Mouse (Mus musculus): ENCODE measurements around the gene Fto. TPM values are rescaled to one million over a fixed set of nuclear protein-coding genes. Genes with fewer than 3 reads are reported as not detected.
A peak's percentile ranks its signal among the peaks of the same experiment; 100 is the strongest.

The Fto gene
- polyA plus RNA-seq, 1 experiment: 151 TPM

- Histone ChIP-seq H3K27me3 (ENCODE audit: control insufficient read depth, insufficient read depth, low read length) (no peaks in the 10 kb centered on the region), H3K4me1 (ENCODE audit: control insufficient read depth, insufficient read depth, low read length) (peaks cover 19% of the 10 kb centered on the region), H3K27ac (ENCODE audit: insufficient read depth, low read length) (no peak overlapping the region), H3K4me3 (replicated peaks; ENCODE audit: insufficient read depth, low read depth, low read length) (no peak overlapping the region)
- no peak for TF ChIP-seq CTCF (IDR thresholded peaks at IDR 0.05; ENCODE audit: borderline replicate concordance, insufficient read depth, low read depth, low read length)
- no peak for TF ChIP-seq POLR2A (IDR thresholded peaks at IDR 0.05; ENCODE audit: borderline replicate concordance, insufficient read depth, low read length)
- no peak for DNase-seq
- 49% methylated on average over 2 of the region's 2 CpGs for WGBS
Observed at GRCm38 (mm10) chr8:91528967-91529366, 215.6 kb downstream of the Fto start.

- 98% methylated on average over 5 of the region's 5 CpGs for WGBS
- peaks cover 20% of the 10 kb centered on the region for H3K4me1 ChIP-seq (ENCODE audit: control insufficient read depth, insufficient read depth, low read length)
- no peak overlapping the region for H3K4me3 ChIP-seq (replicated peaks; ENCODE audit: insufficient read depth, low read depth, low read length)
- no peak overlapping the region for H3K27ac ChIP-seq (ENCODE audit: insufficient read depth, low read length)
- no peak for DNase-seq
- TF ChIP-seq POLR2A (IDR thresholded peaks at IDR 0.05; ENCODE audit: borderline replicate concordance, insufficient read depth, low read length) (no peak), CTCF (IDR thresholded peaks at IDR 0.05; ENCODE audit: borderline replicate concordance, insufficient read depth, low read depth, low read length) (no peak)
- H3K27me3 ChIP-seq (ENCODE audit: control insufficient read depth, insufficient read depth, low read length): no peaks in the 10 kb centered on the region
Observed at GRCm38 (mm10) chr8:91529699-91530098, 216.4 kb downstream of the Fto start.

- TF ChIP-seq CTCF (IDR thresholded peaks at IDR 0.05; ENCODE audit: borderline replicate concordance, insufficient read depth, low read depth, low read length) (no peak), POLR2A (IDR thresholded peaks at IDR 0.05; ENCODE audit: borderline replicate concordance, insufficient read depth, low read length) (no peak)
- no peak for DNase-seq
- Histone ChIP-seq H3K27ac (ENCODE audit: insufficient read depth, low read length) (no peak overlapping the region), H3K27me3 (ENCODE audit: control insufficient read depth, insufficient read depth, low read length) (no peaks in the 10 kb centered on the region), H3K4me1 (ENCODE audit: control insufficient read depth, insufficient read depth, low read length) (peaks cover 20% of the 10 kb centered on the region), H3K4me3 (replicated peaks; ENCODE audit: insufficient read depth, low read depth, low read length) (no peak overlapping the region)
- 80% methylated on average over 8 of the region's 8 CpGs for WGBS
Observed at GRCm38 (mm10) chr8:91530656-91531055, 217.3 kb downstream of the Fto start.

GRCm38 (mm10) chr8:91531971-91532370 lies 218.6 kb downstream of the Fto start:
- peak; percentile 77 to 85 for DNase-seq
- WGBS: 31% methylated on average over 8 of the region's 8 CpGs
- TF ChIP-seq CTCF (IDR thresholded peaks at IDR 0.05; ENCODE audit: borderline replicate concordance, insufficient read depth, low read depth, low read length) (peak; percentile 81), POLR2A (IDR thresholded peaks at IDR 0.05; ENCODE audit: borderline replicate concordance, insufficient read depth, low read length) (no peak)

GRCm38 (mm10) chr8:91532671-91533436 lies 219.5 kb downstream of the Fto start:
- H3K4me1 ChIP-seq (ENCODE audit: control insufficient read depth, insufficient read depth, low read length): peaks cover 13% of the 10 kb centered on the region
- no peak overlapping the region for H3K27ac ChIP-seq (ENCODE audit: insufficient read depth, low read length)
- no peaks in the 10 kb centered on the region for H3K27me3 ChIP-seq (ENCODE audit: control insufficient read depth, insufficient read depth, low read length)
- 91% methylated on average over 18 of the region's 18 CpGs for WGBS
- no peak overlapping the region for H3K4me3 ChIP-seq (replicated peaks; ENCODE audit: insufficient read depth, low read depth, low read length)
- TF ChIP-seq POLR2A (IDR thresholded peaks at IDR 0.05; ENCODE audit: borderline replicate concordance, insufficient read depth, low read length): no peak
- TF ChIP-seq CTCF (IDR thresholded peaks at IDR 0.05; ENCODE audit: borderline replicate concordance, insufficient read depth, low read depth, low read length): no peak
- no peak for DNase-seq

More at GRCm38 (mm10) chr8:91531971-91532370, 218.6 kb downstream of the Fto start:
- no peak overlapping the region for H3K27ac ChIP-seq (ENCODE audit: insufficient read depth, low read length)
- H3K27me3 ChIP-seq (ENCODE audit: control insufficient read depth, insufficient read depth, low read length): no peaks in the 10 kb centered on the region
- H3K4me1 ChIP-seq (ENCODE audit: control insufficient read depth, insufficient read depth, low read length): peaks cover 18% of the 10 kb centered on the region
- no peak overlapping the region for H3K4me3 ChIP-seq (replicated peaks; ENCODE audit: insufficient read depth, low read depth, low read length)

- DNase-seq: no peak
- WGBS: 95% methylated on average over 5 of the region's 5 CpGs
- H3K4me3 ChIP-seq (replicated peaks; ENCODE audit: insufficient read depth, low read depth, low read length): no peak overlapping the region
Observed at GRCm38 (mm10) chr8:91534752-91535151, 221.4 kb downstream of the Fto start.

GRCm38 (mm10) chr8:91538109-91538508 lies 224.8 kb downstream of the Fto start:
- Histone ChIP-seq H3K4me1 (ENCODE audit: control insufficient read depth, insufficient read depth, low read length) (peaks cover 2% of the 10 kb centered on the region; the same call in 1 of the 2 replicates), H3K4me3 (replicated peaks; ENCODE audit: insufficient read depth, low read depth, low read length) (no peak overlapping the region), H3K27me3 (ENCODE audit: control insufficient read depth, insufficient read depth, low read length) (no peaks in the 10 kb centered on the region), H3K27ac (ENCODE audit: insufficient read depth, low read length) (no peak overlapping the region)
- TF ChIP-seq POLR2A (IDR thresholded peaks at IDR 0.05; ENCODE audit: borderline replicate concordance, insufficient read depth, low read length): no peak
- TF ChIP-seq CTCF (IDR thresholded peaks at IDR 0.05; ENCODE audit: borderline replicate concordance, insufficient read depth, low read depth, low read length): no peak
- 92% methylated on average over 9 of the region's 9 CpGs for WGBS
- DNase-seq: no peak

More at GRCm38 (mm10) chr8:91534752-91535151, 221.4 kb downstream of the Fto start:
- Histone ChIP-seq H3K4me1 (ENCODE audit: control insufficient read depth, insufficient read depth, low read length) (peaks cover 5% of the 10 kb centered on the region), H3K27ac (ENCODE audit: insufficient read depth, low read length) (no peak overlapping the region), H3K27me3 (ENCODE audit: control insufficient read depth, insufficient read depth, low read length) (no peaks in the 10 kb centered on the region)
- TF ChIP-seq CTCF (IDR thresholded peaks at IDR 0.05; ENCODE audit: borderline replicate concordance, insufficient read depth, low read depth, low read length): no peak
- TF ChIP-seq POLR2A (IDR thresholded peaks at IDR 0.05; ENCODE audit: borderline replicate concordance, insufficient read depth, low read length): no peak

GRCm38 (mm10) chr8:91538892-91539291 lies 225.6 kb downstream of the Fto start:
- 90% methylated on average over 5 of the region's 5 CpGs for WGBS
- TF ChIP-seq CTCF (IDR thresholded peaks at IDR 0.05; ENCODE audit: borderline replicate concordance, insufficient read depth, low read depth, low read length) (no peak), POLR2A (IDR thresholded peaks at IDR 0.05; ENCODE audit: borderline replicate concordance, insufficient read depth, low read length) (no peak)
- no peaks in the 10 kb centered on the region for H3K27me3 ChIP-seq (ENCODE audit: control insufficient read depth, insufficient read depth, low read length)

More at GRCm38 (mm10) chr8:91538892-91539291, 225.6 kb downstream of the Fto start:
- H3K4me1 ChIP-seq (ENCODE audit: control insufficient read depth, insufficient read depth, low read length): peaks cover 2% of the 10 kb centered on the region; the same call in 1 of the 2 replicates
- no peak overlapping the region for H3K27ac ChIP-seq (ENCODE audit: insufficient read depth, low read length)
- DNase-seq: no peak
- H3K4me3 ChIP-seq (replicated peaks; ENCODE audit: insufficient read depth, low read depth, low read length): no peak overlapping the region
